Comparison of ENCODE assay signal across 7 mouse cellular contexts in the genomic region with DNA sequence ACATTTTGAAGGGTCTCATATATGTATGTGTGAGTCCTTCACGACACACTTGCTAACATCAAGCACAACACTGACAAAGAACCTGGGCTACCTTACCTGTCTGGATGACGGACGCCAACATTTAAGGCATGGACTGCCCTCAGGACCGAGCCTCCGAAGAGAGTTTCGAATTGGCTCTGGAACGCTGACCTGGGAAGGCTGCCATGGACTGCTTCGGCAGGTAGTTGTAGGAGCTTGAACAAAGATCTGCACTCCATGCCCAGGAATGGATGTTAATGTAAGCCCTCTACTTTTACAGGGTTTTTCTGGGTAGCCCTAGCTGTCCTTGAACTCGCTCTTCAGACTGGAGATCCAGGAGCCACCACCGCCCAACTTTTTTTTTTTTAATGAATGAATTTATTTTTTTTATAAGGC. TPM values are rescaled to one million over a fixed set of nuclear protein-coding genes. Genes with fewer than 3 reads are reported as not detected.
DNase-seq lines count a peak whose midpoint lies in the region; ATAC-seq and TF ChIP-seq lines count a peak whose summit lies in the region.

No protein-coding gene starts in this region.

- H3K4me1 ChIP-seq in thymus, adult 2 months (replicated peaks; ENCODE audit: control insufficient read depth, insufficient read depth, low read length): peaks cover 11% of the 10 kb centered on the region
- H3K4me1 ChIP-seq in embryonic facial prominence, embryonic 10.5 days: peaks cover 8% of the 10 kb centered on the region; the same call in 1 of the 2 replicates
- no peaks in the 10 kb centered on the region for H3K4me1 ChIP-seq in hindbrain, postnatal 0 days (ENCODE audit: insufficient read depth, low read length)

- peak overlapping the region; percentile 23; the same call in 1 of the 2 replicates for H3K4me3 ChIP-seq in thymus, adult 2 months (ENCODE audit: control insufficient read depth, insufficient read depth, low read length)
- H3K4me3 ChIP-seq in embryonic facial prominence, embryonic 10.5 days: peak overlapping the region; percentile 74
- peak overlapping the region; percentile 63 for H3K4me3 ChIP-seq in hindbrain, postnatal 0 days (ENCODE audit: low read length)

- peak overlapping the region; percentile 78 for H3K4me2 ChIP-seq in hindbrain, postnatal 0 days (ENCODE audit: low read depth, low read length)

- no peaks in the 10 kb centered on the region for H3K27me3 ChIP-seq in thymus, adult 2 months (ENCODE audit: control insufficient read depth, insufficient read depth, low read length)
- H3K27me3 ChIP-seq in embryonic facial prominence, embryonic 10.5 days (replicated peaks; ENCODE audit: low read depth, poor library complexity, severe bottlenecking): peaks cover 18% of the 10 kb centered on the region
- no peaks in the 10 kb centered on the region for H3K27me3 ChIP-seq in hindbrain, postnatal 0 days (ENCODE audit: insufficient read depth, low read length)

- no peak for TF ChIP-seq POLR2A in thymus, adult 2 months (IDR thresholded peaks at IDR 0.05; ENCODE audit: control insufficient read depth, extremely low read depth, insufficient read depth, low read length, poor library complexity)

- H3K9me3 ChIP-seq in embryonic facial prominence, embryonic 10.5 days: no peaks in the 10 kb centered on the region
- no peaks in the 10 kb centered on the region for H3K9me3 ChIP-seq in hindbrain, postnatal 0 days (ENCODE audit: low read length)

- TF ChIP-seq CTCF in thymus, adult 2 months (IDR thresholded peaks at IDR 0.05; ENCODE audit: borderline replicate concordance, control insufficient read depth, extremely low read depth, insufficient read depth, low read length, poor library complexity): no peak
- no peak for TF ChIP-seq CTCF in hindbrain, postnatal 0 days (IDR thresholded peaks at IDR 0.05; ENCODE audit: low read depth)

- no peak overlapping the region for H3K27ac ChIP-seq in thymus, adult 2 months (ENCODE audit: control insufficient read depth, insufficient read depth, low read length)
- peak overlapping the region; percentile 91 for H3K27ac ChIP-seq in embryonic facial prominence, embryonic 10.5 days (replicated peaks)
- H3K27ac ChIP-seq in hindbrain, postnatal 0 days: no peak overlapping the region

- no peak for DNase-seq in thymus, adult 2 months
- DNase-seq in thymus, postnatal 25 days: no peak
- DNase-seq in embryonic facial prominence, embryonic 10.5 days (ENCODE audit: low spot score): peak; percentile 59
- no peak for DNase-seq in hindbrain, postnatal 0 days (ENCODE audit: low spot score)
- no peak for DNase-seq in MN1 (ENCODE audit: low spot score)
- DNase-seq in thymus, postnatal 14 days: no peak

- H3K36me3 ChIP-seq in thymus, adult 2 months (ENCODE audit: control insufficient read depth, insufficient read depth, low read length): no peaks in the 10 kb centered on the region
- no peaks in the 10 kb centered on the region for H3K36me3 ChIP-seq in embryonic facial prominence, embryonic 10.5 days (replicated peaks)
- no peaks in the 10 kb centered on the region for H3K36me3 ChIP-seq in hindbrain, postnatal 0 days (ENCODE audit: insufficient read depth, low read length)

- ATAC-seq in hindbrain, postnatal 0 days: no peak
- peak; percentile 59 for ATAC-seq in megakaryocyte progenitor cell, adult 5-6 weeks (replicated peaks; ENCODE audit: poor library complexity)

- no peak overlapping the region for H3K9ac ChIP-seq in hindbrain, postnatal 0 days (replicated peaks; ENCODE audit: low read length)

- WGBS in thymus, adult 2 months: 13% methylated on average over 10 of the region's 10 CpGs
- WGBS in embryonic facial prominence, embryonic 10.5 days: 3% methylated on average over 10 of the region's 10 CpGs
- 4% methylated on average over 10 of the region's 10 CpGs for WGBS in hindbrain, postnatal 0 days

RNA-seq across cellular contexts. Expression of gene Trim27, which starts 44.0 kb away (rescaled TPM):
- 131 and 200 TPM in 2 replicates for polyA plus RNA-seq in thymus, adult 2 months (2012; rRNA removed)
- 180 and 191 TPM in 2 replicates for polyA plus RNA-seq in embryonic facial prominence, embryonic 10.5 days (2016; fragmentation: Nextera tagmentation; extraction: Ambion mirVana)
- total RNA-seq in hindbrain, postnatal 0 days (2014; rRNA removed): 84.9 and 107 TPM in 2 replicates
- 68.3 and 69.1 TPM in 2 replicates for polyA plus RNA-seq in hindbrain, postnatal 0 days (2015; fragmentation: Nextera tagmentation; extraction: Ambion mirVana)
- 108 and 116 TPM in 2 replicates for total RNA-seq in megakaryocyte progenitor cell, adult 5-6 weeks (2015)
- total RNA-seq in megakaryocyte progenitor cell, adult 5-6 weeks (2017): 170 and 177 TPM in 2 replicates

Comparison
In these comparisons a context has a peak if more than half of its experiments do, and no peak if none do; other contexts are left out.
1. H3K4me3 ChIP-seq: peak in every context shown above with its lines; median percentile 74 in embryonic facial prominence, embryonic 10.5 days; 63 in hindbrain, postnatal 0 days; 23 in thymus, adult 2 months.